Comparison of ENCODE assay signal across 8 mouse cellular contexts in the genomic region with DNA sequence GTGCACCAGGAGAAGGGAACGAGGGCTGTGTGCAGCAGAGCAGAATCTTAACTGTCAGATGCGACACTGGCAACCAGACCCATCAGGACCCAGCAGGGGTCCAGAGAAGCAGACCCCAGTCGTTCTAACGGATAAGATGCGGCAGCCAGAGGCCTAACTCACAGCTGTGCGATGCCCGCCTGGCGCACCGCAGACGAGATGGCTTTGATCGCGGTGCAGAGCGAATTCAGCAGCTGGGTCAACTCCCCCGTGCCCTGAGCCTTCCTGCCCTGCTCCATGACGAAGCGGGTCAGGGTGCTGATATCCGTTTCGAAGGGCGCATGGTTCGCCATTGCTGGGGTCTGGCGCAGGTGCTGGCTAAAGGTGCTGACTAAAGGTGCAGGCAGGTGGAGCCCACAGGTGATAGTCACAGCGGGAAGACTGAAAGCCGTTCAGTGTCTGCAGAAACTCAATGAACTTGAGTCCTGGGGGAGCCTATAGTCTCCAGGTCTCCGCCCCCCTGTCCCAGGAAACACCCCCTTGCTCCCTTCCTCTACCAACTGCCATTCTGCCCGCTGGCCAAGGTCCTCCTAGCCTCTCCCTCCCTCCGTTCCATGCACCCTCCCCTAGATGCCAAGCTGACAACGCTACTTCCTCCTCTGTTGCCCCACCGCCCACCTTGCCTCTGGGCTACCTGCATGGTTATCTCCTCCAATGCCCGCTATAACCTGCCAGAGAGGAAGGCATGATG. TPM values are rescaled to one million over a fixed set of nuclear protein-coding genes. Genes with fewer than 3 reads are reported as not detected.
DNase-seq lines count a peak whose midpoint lies in the region; ATAC-seq lines count a peak whose summit lies in the region.

Fbp1 (minus strand) TSS at position 571 of the 730 bp plus-strand sequence.

- no peaks in the 10 kb centered on the region for H3K36me3 ChIP-seq in liver, embryonic 15.5 days (replicated peaks)
- H3K36me3 ChIP-seq in stomach, embryonic 14.5 days (ENCODE audit: control insufficient read depth, insufficient read depth, low read length): no peaks in the 10 kb centered on the region

- peak; percentile 62 for ATAC-seq in liver, embryonic 15.5 days (ENCODE audit: insufficient read depth)
- peak; percentile 71; the same call in 1 of the 2 replicates for ATAC-seq in stomach, embryonic 14.5 days (ENCODE audit: insufficient number of reproducible peaks, insufficient read depth, low FRiP score, low read depth)

- peaks cover 42% of the 10 kb centered on the region for H3K27me3 ChIP-seq in liver, embryonic 15.5 days
- H3K27me3 ChIP-seq in stomach, embryonic 14.5 days (ENCODE audit: control insufficient read depth, insufficient read depth, low read length): peaks cover 11% of the 10 kb centered on the region; the same call in 1 of the 2 replicates

- 5% methylated on average over 29 of the region's 29 CpGs for WGBS in liver, embryonic 15.5 days (ENCODE audit: insufficient replicate concordance)
- WGBS in stomach, embryonic 14.5 days: 4% methylated on average over 29 of the region's 29 CpGs

- peak within 1 kb of the TSS; percentile 56 for H3K4me2 ChIP-seq in liver, embryonic 15.5 days
- H3K4me2 ChIP-seq in stomach, embryonic 14.5 days (replicated peaks; ENCODE audit: low read depth, low read length): peak within 1 kb of the TSS; percentile 26

- H3K27ac ChIP-seq in liver, embryonic 15.5 days (replicated peaks): no peak within 1 kb of the TSS
- H3K27ac ChIP-seq in stomach, embryonic 14.5 days (ENCODE audit: low read length): no peak within 1 kb of the TSS

- H3K4me1 ChIP-seq in liver, embryonic 15.5 days (replicated peaks): peaks cover 5% of the 10 kb centered on the region; the same call in 1 of the 2 replicates
- H3K4me1 ChIP-seq in stomach, embryonic 14.5 days (ENCODE audit: control insufficient read depth, insufficient read depth, low read length): no peaks in the 10 kb centered on the region

- H3K9ac ChIP-seq in liver, embryonic 15.5 days: no peak within 1 kb of the TSS
- no peak within 1 kb of the TSS for H3K9ac ChIP-seq in stomach, embryonic 14.5 days (replicated peaks; ENCODE audit: low read depth, low read length)

- no peaks in the 10 kb centered on the region for H3K9me3 ChIP-seq in liver, embryonic 15.5 days (replicated peaks)
- H3K9me3 ChIP-seq in stomach, embryonic 14.5 days (ENCODE audit: control insufficient read depth, low read depth, low read length): no peaks in the 10 kb centered on the region

- H3K4me3 ChIP-seq in liver, embryonic 15.5 days (replicated peaks): peak within 1 kb of the TSS; percentile 42
- peak within 1 kb of the TSS; percentile 16; the same call in 1 of the 2 replicates for H3K4me3 ChIP-seq in stomach, embryonic 14.5 days (ENCODE audit: low read depth, low read length)

- DNase-seq in heart, adult 11 months: peak; percentile 84
- DNase-seq in heart, adult 18-20 months: no peak
- peak; percentile 56 for DNase-seq in ZHBTc4 (ENCODE audit: low read depth, low spot score)
- DNase-seq in induced T-regulatory cell, adult 2 months (ENCODE audit: low read depth): peak; percentile 7
- DNase-seq in natural killer cell, adult 2 months (ENCODE audit: low spot score in 2 of 2): no peak
- no peak for DNase-seq in layer of hippocampus, postnatal 36 days

RNA-seq across cellular contexts. Expression of gene Fbp1, which starts in this region (rescaled TPM):
- under 1 TPM; 0.20 to 0.31 TPM for total RNA-seq in heart, adult 18-20 months (2021)
- 43.1 and 93.2 TPM in 2 replicates for polyA plus RNA-seq in liver, embryonic 15.5 days (2015; fragmentation: Nextera tagmentation; extraction: Ambion mirVana)
- 0.55 and 1.2 TPM in 2 replicates for polyA plus RNA-seq in stomach, embryonic 14.5 days (2014; fragmentation: Nextera tagmentation; extraction: Ambion mirVana)
- total RNA-seq in layer of hippocampus, postnatal 36 days (2021): under 1 TPM in 1 of 2 experiments, not detected in 1; 0.40 TPM

Comparison
In these comparisons a context has a peak if more than half of its experiments do, and no peak if none do; other contexts are left out.
1. RNA of gene Fbp1 (polyA plus RNA-seq): 43.1 to 93.2 TPM in liver, embryonic 15.5 days; 0.55 to 1.2 TPM in stomach, embryonic 14.5 days; every median in the first group is over 10 times any median in the second.
2. DNase-seq: peak in heart, adult 11 months (single experiment), ZHBTc4 (single experiment) and induced T-regulatory cell, adult 2 months (single experiment); none in heart, adult 18-20 months (0 of 2), natural killer cell, adult 2 months (0 of 2) and layer of hippocampus, postnatal 36 days (0 of 2).